Mouse (Mus musculus) ES-E14 (cell line): ENCODE measurements at regions not wholly inside any gene's neighbourhood (a gene's known extent, or its start where the extent isn't known, plus 50 kb on each side); places are given as distances from the start of the nearest gene placed in this dataset.

Experiments used
- HCFC1 ChIP-seq: IDR thresholded peaks from 2 replicates; pipeline ENCODE4 v1.6.1; 2012; ENCODE audit warnings: low read length, inconsistent platforms, borderline replicate concordance; ENCODE audit not compliant: insufficient read depth
- ZC3H11A ChIP-seq: IDR thresholded peaks from 2 replicates; pipeline ENCODE4 v1.6.1; 2012; ENCODE audit warnings: low read depth, mild to moderate bottlenecking, inconsistent platforms, low read length, borderline replicate concordance

- TF ChIP-seq HCFC1 = no peak
- no peak for TF ChIP-seq ZC3H11A
Observed at GRCm38 (mm10) chr9:41721609-41722008, 402.5 kb downstream of the Sorl1 start.
